10 mouse cellular contexts compared by ENCODE assay signal in the genomic region with DNA sequence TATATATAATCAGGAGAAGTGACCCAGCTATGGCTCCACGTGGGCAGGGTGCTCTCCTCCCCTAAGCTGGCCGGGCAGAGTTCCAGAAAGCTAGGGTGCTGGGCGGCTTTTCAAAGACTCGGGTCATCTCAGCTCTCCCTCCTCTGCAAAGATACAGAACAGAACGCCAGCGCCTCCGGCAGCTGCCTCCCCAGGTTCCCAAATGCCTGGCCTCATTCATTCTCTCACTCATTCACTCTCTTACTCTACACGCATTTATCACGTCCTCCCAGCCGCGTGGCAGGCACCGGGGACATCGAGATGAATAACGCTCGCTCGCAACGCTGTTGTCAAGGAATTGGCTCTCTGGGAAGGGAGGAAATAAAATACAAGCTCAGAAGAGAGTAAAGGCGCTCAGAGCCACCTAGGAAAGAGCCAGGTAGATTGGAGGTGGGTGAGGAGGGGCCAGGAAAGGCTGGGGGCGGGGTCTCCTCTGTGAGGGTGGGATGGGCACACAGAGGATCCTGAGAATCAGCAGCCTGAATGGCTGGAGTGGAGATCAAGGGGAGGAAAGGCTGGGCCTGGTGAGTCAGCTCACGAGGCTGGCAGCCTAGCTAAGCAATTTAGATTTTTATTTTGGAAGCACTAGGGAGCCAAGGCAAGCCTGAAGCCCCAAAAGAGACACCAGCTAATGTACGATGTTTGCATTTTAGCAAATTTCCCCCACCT. TPM values are rescaled to one million over a fixed set of nuclear protein-coding genes. Genes with fewer than 3 reads are reported as not detected.
DNase-seq lines count a peak whose midpoint lies in the region; ATAC-seq lines count a peak whose summit lies in the region.
"Had no signal": no experiment of that assay in that cellular context is flagged by ENCODE, and none has a peak within 500 bp of the region (broad histone marks: within the 10 kb centered on the region; RNA-seq: fewer than 3 reads in every experiment).

No protein-coding gene starts in this region.

- ATAC-seq in hindbrain, embryonic 15.5 days (ENCODE audit: low FRiP score, low read depth) = peak; percentile 78

- H3K4me1 ChIP-seq in heart, embryonic 10.5 days = no peaks in the 10 kb centered on the region
- H3K4me1 ChIP-seq in hindbrain, embryonic 15.5 days (replicated peaks) = peaks cover 20% of the 10 kb centered on the region

- H3K27me3 ChIP-seq in heart, embryonic 10.5 days (ENCODE audit: insufficient read depth, poor library complexity, severe bottlenecking) = peaks cover 37% of the 10 kb centered on the region
- H3K27me3 ChIP-seq in hindbrain, embryonic 15.5 days = no peaks in the 10 kb centered on the region

- peak overlapping the region; percentile 5; the same call in 1 of the 2 replicates for H3K9ac ChIP-seq in hindbrain, embryonic 15.5 days

- H3K36me3 ChIP-seq in heart, embryonic 10.5 days = no peaks in the 10 kb centered on the region
- no peaks in the 10 kb centered on the region for H3K36me3 ChIP-seq in hindbrain, embryonic 15.5 days

- WGBS in heart, embryonic 10.5 days = 42% methylated on average over 21 of the region's 21 CpGs
- WGBS in hindbrain, embryonic 15.5 days = 7% methylated on average over 21 of the region's 21 CpGs

- H3K9me3 ChIP-seq in heart, embryonic 10.5 days = no peaks in the 10 kb centered on the region
- no peaks in the 10 kb centered on the region for H3K9me3 ChIP-seq in hindbrain, embryonic 15.5 days

- H3K4me2 ChIP-seq in hindbrain, embryonic 15.5 days = peak overlapping the region; percentile 44

- peak; percentile 11 for DNase-seq in heart, adult 8-10 months (ENCODE audit: low spot score)
- no peak for DNase-seq in heart, embryonic 10.5 days (ENCODE audit: low spot score)
- peak; percentile 34 for DNase-seq in MN1 (ENCODE audit: low spot score)
- DNase-seq in adrenal gland, adult 18-20 months (ENCODE audit: low spot score in 2 of 2) = peak; percentile 33 to 43
- no peak for DNase-seq in spleen, adult 18-20 months
- DNase-seq in layer of hippocampus, postnatal 36 days = no peak
- DNase-seq: liver had no signal

- no peak overlapping the region for H3K27ac ChIP-seq in heart, embryonic 10.5 days
- peak overlapping the region; percentile 73 for H3K27ac ChIP-seq in hindbrain, embryonic 15.5 days (replicated peaks)
- H3K27ac ChIP-seq: heart, adult 2 months had no signal

- no peak overlapping the region for H3K4me3 ChIP-seq in heart, embryonic 10.5 days
- peak overlapping the region; percentile 8 for H3K4me3 ChIP-seq in hindbrain, embryonic 15.5 days
- H3K4me3 ChIP-seq: heart, adult 2 months had no signal

RNA-seq across cellular contexts. Expression of a gene that starts 18.7 kb away (rescaled TPM):
- total RNA-seq in heart, adult 8-10 months (2022) = not detected
- 0.14 and 0.80 TPM in 2 replicates for polyA plus RNA-seq in heart, embryonic 10.5 days (2016; fragmentation: Nextera tagmentation; extraction: Ambion mirVana)
- total RNA-seq in adrenal gland, adult 18-20 months (2021) = 1 to 10 TPM in 1 of 2 experiments, under 1 TPM in 1; 0.96 to 1.2 TPM
- 67.7 and 81.1 TPM in 2 replicates for polyA plus RNA-seq in hindbrain, embryonic 15.5 days (2015; fragmentation: Nextera tagmentation; extraction: Ambion mirVana)
- total RNA-seq in layer of hippocampus, postnatal 36 days (2021) = 10 to 100 TPM; 23.6 to 26.7 TPM
- total RNA-seq: heart, adult 2 months; MEL had no signal

Comparison
In these comparisons a context has a peak if more than half of its experiments do, and no peak if none do; other contexts are left out.
1. DNase-seq: peak in heart, adult 8-10 months (single experiment), MN1 (single experiment) and adrenal gland, adult 18-20 months (2 of 2); none in heart, embryonic 10.5 days (single experiment), spleen, adult 18-20 months (0 of 2) and layer of hippocampus, postnatal 36 days (0 of 2).
2. RNA of a gene that starts 18.7 kb away (total RNA-seq): 23.6 to 26.7 TPM in layer of hippocampus, postnatal 36 days; 0.96 to 1.2 TPM in adrenal gland, adult 18-20 months and not detected in heart, adult 8-10 months; every median in the first group is over 10 times any median in the second.